Mouse (Mus musculus) ES-E14 (cell line): ENCODE data around the gene Acvr1c. TPM values are rescaled to one million over a fixed set of nuclear protein-coding genes. Genes with fewer than 3 reads are reported as not detected.

ENCODE experiments used
- DNase-seq: peaks from one replicate; pipeline ENCODE4 v3.0.0-alpha.2; 2013; ENCODE audit warnings: low read depth, low spot score
- H3K27ac ChIP-seq: 2 replicates; pipeline ENCODE4 v1.5.1; 2012; ENCODE audit warnings: low read depth, mild to moderate bottlenecking, low read length, moderate library complexity, mixed read lengths; ENCODE audit not compliant: poor library complexity, insufficient read depth, severe bottlenecking
- H3K36me3 ChIP-seq: 2 replicates; pipeline ENCODE4 v1.6.1; 2012; ENCODE audit warnings: mild to moderate bottlenecking, low read length, moderate library complexity, mixed read lengths; ENCODE audit not compliant: control insufficient read depth, poor library complexity, insufficient read depth, severe bottlenecking
- H3K4me1 ChIP-seq, 2 experiments: fragments of 150-350 bp in 1 of 2; sonication (generic) in 1 of 2; 2 replicates each; pipeline ENCODE4 v1.6.1; 2012; ENCODE audit warnings: low read length in 2 of 2, mild to moderate bottlenecking in 1 of 2, mixed read lengths in 1 of 2; ENCODE audit not compliant: control insufficient read depth in 2 of 2, insufficient read depth in 2 of 2, poor library complexity in 1 of 2
- H3K4me3 ChIP-seq, 2 experiments: fragments of 150-350 bp in 1 of 2; sonication (generic) in 1 of 2; 2 replicates each; pipeline ENCODE4 v1.5.1; 2012; ENCODE audit warnings: low read length in 2 of 2, low read depth in 1 of 2, mild to moderate bottlenecking in 1 of 2, mixed read lengths in 1 of 2; ENCODE audit not compliant: insufficient read depth in 1 of 2, poor library complexity in 1 of 2, severe bottlenecking in 1 of 2
- H3K9ac ChIP-seq: 2 replicates; pipeline ENCODE4 v1.6.1; 2012; ENCODE audit warnings: low read depth, mild to moderate bottlenecking, low read length, mixed read lengths; ENCODE audit not compliant: poor library complexity, insufficient read depth, severe bottlenecking
- H3K9me3 ChIP-seq: fragments of 150-350 bp; sonication (generic); 2 replicates; pipeline ENCODE4 v1.6.1; 2012; ENCODE audit warnings: low read depth, mild to moderate bottlenecking, low read length; ENCODE audit not compliant: control insufficient read depth, insufficient read depth
- CHD2 ChIP-seq: IDR thresholded peaks from 2 replicates; pipeline ENCODE4 v1.6.1; 2014; ENCODE audit warnings: mild to moderate bottlenecking, low read depth, low read length, inconsistent platforms
- HCFC1 ChIP-seq: IDR thresholded peaks from 2 replicates; pipeline ENCODE4 v1.6.1; 2012; ENCODE audit warnings: low read length, inconsistent platforms, borderline replicate concordance; ENCODE audit not compliant: insufficient read depth
- MAFK ChIP-seq: IDR thresholded peaks from 2 replicates; pipeline ENCODE4 v1.6.1; 2014; ENCODE audit warnings: mild to moderate bottlenecking, low read depth, low read length, inconsistent platforms; ENCODE audit not compliant: insufficient read depth
- ZC3H11A ChIP-seq: IDR thresholded peaks from 2 replicates; pipeline ENCODE4 v1.6.1; 2012; ENCODE audit warnings: low read depth, mild to moderate bottlenecking, inconsistent platforms, low read length, borderline replicate concordance
- ZNF384 ChIP-seq: IDR thresholded peaks from 2 replicates; pipeline ENCODE4 v1.6.1; 2012; ENCODE audit warnings: low read depth, low read length, inconsistent platforms
- in situ Hi-C, 2 experiments: fragments of 600-800 bp; cut with MboI; formaldehyde crosslinking; loops; one replicate each; pipeline ENCODE4 v1.15.1; 2025; ENCODE audit warnings: low sequenced_read_pairs in 2 of 2, inconsistent platforms in 1 of 2; ENCODE audit not compliant: unreplicated experiment in 2 of 2
- total RNA-seq: library from RNA; depleted of rRNA; stranded (reverse); fragments of 300-350 nt; gene quantifications from 2 replicates; pipeline ENCODE4 v1.2.3, GENCODE M21; 2012

Gene Acvr1c
- total RNA-seq, 1 experiment, result not detected

DNA sequence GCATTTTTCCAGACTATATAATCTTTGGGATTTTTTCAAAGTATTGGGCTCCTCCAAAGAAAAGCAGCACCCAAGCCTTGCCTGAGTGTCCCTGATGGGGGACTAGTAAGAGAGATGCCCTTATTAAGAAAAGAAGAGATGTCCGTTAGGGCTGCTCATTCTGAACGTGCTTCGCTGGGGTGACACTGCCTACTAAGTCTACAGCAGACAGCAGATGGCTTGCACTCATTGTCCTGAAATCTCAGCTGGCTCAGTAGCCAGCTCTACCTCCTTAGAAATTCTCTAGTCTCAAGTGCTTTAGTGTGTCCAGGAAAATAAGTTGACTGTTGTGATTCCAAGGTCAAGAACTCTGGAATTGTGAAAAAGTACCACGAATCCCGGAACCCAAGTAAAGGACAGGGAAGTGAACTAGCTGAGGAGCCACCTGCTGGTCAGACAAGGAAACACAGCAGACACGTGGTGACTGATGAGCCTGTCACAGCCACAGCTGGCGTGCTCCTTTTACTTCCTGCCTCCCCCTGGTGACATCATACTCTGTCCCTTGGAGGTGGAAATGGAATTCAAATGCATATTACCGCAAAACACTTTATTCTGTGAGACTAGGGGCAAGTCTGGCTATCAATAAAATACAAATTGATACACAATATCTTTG lies 75.3 kb downstream of the Acvr1c start:
- no peak overlapping the region for H3K27ac ChIP-seq
- H3K36me3 ChIP-seq, result no peaks in the 10 kb centered on the region
- no peaks in the 10 kb centered on the region for H3K9me3 ChIP-seq
- H3K4me1 ChIP-seq, result no peaks in the 10 kb centered on the region
- in situ Hi-C loops, result no loop called here
- DNase-seq, result peak; percentile 65
- H3K9ac ChIP-seq, result no peak overlapping the region
- 0 out of 2 replicates have a peak, but pooled peaks have one; percentile 20 for TF ChIP-seq ZC3H11A
- TF ChIP-seq HCFC1, result no peak
- H3K4me3 ChIP-seq, result no peak overlapping the region

DNA sequence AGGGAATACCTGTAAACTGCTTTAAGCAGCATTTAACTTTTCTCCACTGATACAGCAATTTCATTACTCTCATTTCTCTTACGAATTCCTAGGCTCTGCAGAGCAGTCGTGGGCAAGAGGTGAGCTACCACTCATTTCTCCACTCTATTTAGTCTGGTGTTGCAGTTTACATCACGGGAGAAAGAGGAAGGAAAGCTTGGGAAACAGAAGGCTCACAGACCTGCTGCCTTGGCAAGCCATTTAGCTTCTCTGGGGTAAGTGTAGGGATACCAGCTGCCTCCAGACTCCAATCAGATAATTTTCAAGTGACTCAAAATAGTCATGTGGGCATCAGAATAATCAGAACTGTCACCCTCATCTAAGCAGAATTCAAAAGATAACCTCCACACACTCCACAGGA lies 76.6 kb downstream of the Acvr1c start:
- no peaks in the 10 kb centered on the region for H3K36me3 ChIP-seq
- H3K27ac ChIP-seq, result no peak overlapping the region
- H3K4me3 ChIP-seq, result no peak overlapping the region
- no peaks in the 10 kb centered on the region for H3K4me1 ChIP-seq
- TF ChIP-seq ZNF384 (no peak), HCFC1 (no peak)
- DNase-seq, result no peak
- H3K9ac ChIP-seq, result no peak overlapping the region
- in situ Hi-C loops, result no loop called here
- no peaks in the 10 kb centered on the region for H3K9me3 ChIP-seq

DNA sequence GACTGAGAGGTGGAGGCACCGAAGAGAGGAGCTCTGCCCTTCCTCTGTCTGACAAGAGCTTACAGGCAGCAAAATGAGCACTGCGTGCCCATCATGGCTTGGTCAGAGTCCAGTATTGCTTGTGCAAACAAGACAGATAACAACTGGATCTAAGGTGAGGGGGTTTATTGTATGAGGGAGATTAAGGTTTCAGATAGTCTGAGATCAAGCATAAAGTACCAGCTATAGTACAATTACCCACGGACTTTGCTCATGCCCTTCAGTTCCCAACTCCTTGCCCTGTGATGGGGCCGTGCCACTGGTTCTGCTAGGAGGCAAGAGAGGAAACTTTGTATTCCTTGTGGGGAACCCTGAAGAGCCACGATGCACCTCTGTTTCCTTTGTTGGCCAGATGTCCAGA lies 78.5 kb downstream of the Acvr1c start:
- Histone ChIP-seq H3K36me3 (no peaks in the 10 kb centered on the region), H3K4me3 (no peak overlapping the region), H3K9me3 (no peaks in the 10 kb centered on the region), H3K9ac (no peak overlapping the region), H3K27ac (no peak overlapping the region), H3K4me1 (no peaks in the 10 kb centered on the region)
- DNase-seq, result no peak
- in situ Hi-C loops, result no loop called here
- no peak for TF ChIP-seq ZNF384
- no peak for TF ChIP-seq CHD2
- TF ChIP-seq ZC3H11A, result no peak
- TF ChIP-seq MAFK, result no peak
- no peak for TF ChIP-seq HCFC1

DNA sequence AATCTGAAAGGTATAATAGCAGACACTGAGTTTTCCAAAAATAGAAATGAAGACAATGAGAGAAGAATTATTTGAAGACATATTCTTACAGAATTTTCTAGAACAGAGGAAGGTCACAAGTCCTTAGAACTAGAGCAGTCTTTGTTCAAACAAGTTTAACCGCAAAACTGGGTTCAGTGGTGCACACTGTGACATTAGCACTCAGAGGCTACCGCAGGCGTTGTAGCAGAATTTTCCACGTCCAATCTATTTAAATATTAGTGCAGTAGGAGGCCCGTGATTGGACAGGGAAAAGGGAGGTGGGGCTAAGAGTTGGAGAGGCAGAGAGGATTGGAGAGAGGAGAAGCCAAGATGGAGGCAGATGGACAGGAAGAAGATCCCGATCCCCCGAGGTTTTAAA lies 81.2 kb downstream of the Acvr1c start:
- Histone ChIP-seq H3K27ac (no peak overlapping the region), H3K36me3 (no peaks in the 10 kb centered on the region), H3K4me1 (no peaks in the 10 kb centered on the region), H3K9ac (no peak overlapping the region), H3K4me3 (no peak overlapping the region), H3K9me3 (no peaks in the 10 kb centered on the region)
- in situ Hi-C loops, result no loop called here
- TF ChIP-seq ZNF384 (no peak), ZC3H11A (no peak), HCFC1 (no peak), MAFK (no peak), CHD2 (no peak)
- no peak for DNase-seq

DNA sequence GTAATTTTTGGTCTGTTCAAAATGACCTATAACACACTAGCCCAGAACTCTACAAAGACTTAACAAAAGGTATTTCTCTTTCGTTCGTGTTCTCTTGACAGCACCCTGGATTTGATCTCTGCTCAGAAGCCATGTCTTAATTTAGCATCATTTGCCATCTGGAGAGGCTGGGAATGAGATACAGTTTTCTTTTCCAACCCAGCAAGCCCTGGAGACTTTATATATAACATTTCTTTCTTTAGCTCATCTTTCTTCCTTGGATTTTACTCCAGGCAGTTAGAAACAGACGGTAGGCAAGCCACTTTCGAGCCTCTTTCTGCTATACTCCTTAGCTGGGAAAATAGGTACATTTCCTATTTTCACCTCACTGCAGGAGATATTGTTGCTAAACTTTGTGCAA lies 117.1 kb downstream of the Acvr1c start:
- in situ Hi-C loops, result no loop called here
- Histone ChIP-seq H3K27ac (no peak overlapping the region), H3K9me3 (0 out of 2 replicates have a peak, but pooled peaks cover 2% of the 10 kb centered on the region), H3K4me1 (no peaks in the 10 kb centered on the region), H3K36me3 (no peaks in the 10 kb centered on the region), H3K9ac (no peak overlapping the region), H3K4me3 (no peak overlapping the region)
- no peak for DNase-seq
- no peak for TF ChIP-seq ZNF384
- TF ChIP-seq MAFK, result no peak
- TF ChIP-seq HCFC1, result no peak
- TF ChIP-seq CHD2, result no peak
- TF ChIP-seq ZC3H11A, result no peak
